Mouse (Mus musculus): ENCODE measurements around the gene Vasp. TPM values are rescaled to one million over a fixed set of nuclear protein-coding genes. Genes with fewer than 3 reads are reported as not detected.

Vasp gene
- polyA plus RNA-seq, 1 experiment from 2014 or later = 62.3 TPM

DNA sequence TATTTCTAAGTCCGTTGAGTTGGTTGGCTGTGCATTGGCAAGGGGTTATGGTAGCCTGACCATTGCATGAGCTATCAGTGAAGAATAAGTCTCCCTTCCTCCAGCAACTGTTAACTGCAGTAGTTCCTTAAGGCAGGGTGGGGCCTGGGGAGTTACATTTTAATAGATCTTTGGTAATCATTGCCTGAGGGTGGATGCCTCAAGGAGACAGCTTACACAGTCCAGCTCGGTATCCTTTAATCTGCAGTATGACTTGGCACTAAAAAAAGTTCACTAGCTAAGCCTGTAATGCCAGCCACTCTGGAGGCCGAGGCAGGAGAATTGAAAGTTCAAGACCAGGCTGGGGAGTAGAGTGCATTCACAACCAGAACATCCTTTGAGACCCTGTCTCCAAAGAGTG, 39.8 kb downstream of the Vasp start:
- no peak for ATAC-seq (ENCODE audit: insufficient number of reproducible peaks, low FRiP score, low TSS enrichment, low read depth)
- Histone ChIP-seq H3K9ac (ENCODE audit: low read length) (no peak overlapping the region), H3K9me3 (ENCODE audit: control insufficient read depth, low read length) (no peaks in the 10 kb centered on the region), H3K36me3 (ENCODE audit: control insufficient read depth, insufficient read depth, low read length) (peaks cover 10% of the 10 kb centered on the region; the same call in 1 of the 2 replicates), H3K4me3 (ENCODE audit: low read depth, low read length) (no peak overlapping the region), H3K27ac (replicated peaks; ENCODE audit: low read depth, low read length) (no peak overlapping the region), H3K4me2 (ENCODE audit: low read depth, severe bottlenecking) (no peak overlapping the region), H3K27me3 (ENCODE audit: control insufficient read depth, insufficient read depth, low read length) (no peaks in the 10 kb centered on the region), H3K4me1 (ENCODE audit: control insufficient read depth, insufficient read depth, low read length) (peaks cover 5% of the 10 kb centered on the region; the same call in 1 of the 2 replicates)
- DNase-seq (ENCODE audit: low spot score) = no peak
- WGBS = 91% methylated on average over 3 of the region's 3 CpGs

DNA sequence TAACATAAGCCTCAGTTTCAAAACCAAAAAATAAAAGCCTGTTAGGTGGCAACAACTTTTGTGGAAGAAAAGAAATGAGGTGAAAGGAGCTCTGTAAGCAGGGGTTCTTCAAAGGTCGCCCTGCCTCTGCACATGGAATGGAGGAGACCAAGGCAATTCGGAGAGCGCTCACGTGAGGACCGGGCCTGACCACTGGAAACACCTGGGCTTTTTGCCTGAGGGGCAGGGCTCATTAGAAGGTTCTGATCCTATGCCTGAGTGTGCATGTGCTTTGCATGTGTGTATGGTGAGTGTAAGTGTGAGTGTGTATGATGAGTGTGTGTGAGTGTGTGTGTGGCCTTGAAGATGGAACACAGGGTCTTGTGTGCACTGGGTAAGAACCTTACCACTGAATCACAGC, 40.7 kb downstream of the Vasp start:
- H3K4me2 ChIP-seq (ENCODE audit: low read depth, severe bottlenecking) = no peak overlapping the region
- H3K36me3 ChIP-seq (ENCODE audit: control insufficient read depth, insufficient read depth, low read length) = peaks cover 10% of the 10 kb centered on the region; the same call in 1 of the 2 replicates
- peaks cover 5% of the 10 kb centered on the region; the same call in 1 of the 2 replicates for H3K4me1 ChIP-seq (ENCODE audit: control insufficient read depth, insufficient read depth, low read length)
- H3K9ac ChIP-seq (ENCODE audit: low read length) = no peak overlapping the region
- DNase-seq (ENCODE audit: low spot score) = no peak
- WGBS = 93% methylated on average over 5 of the region's 5 CpGs
- no peaks in the 10 kb centered on the region for H3K27me3 ChIP-seq (ENCODE audit: control insufficient read depth, insufficient read depth, low read length)
- H3K27ac ChIP-seq (replicated peaks; ENCODE audit: low read depth, low read length) = no peak overlapping the region
- ATAC-seq (ENCODE audit: insufficient number of reproducible peaks, low FRiP score, low TSS enrichment, low read depth) = no peak
- H3K4me3 ChIP-seq (ENCODE audit: low read depth, low read length) = no peak overlapping the region
- no peaks in the 10 kb centered on the region for H3K9me3 ChIP-seq (ENCODE audit: control insufficient read depth, low read length)

DNA sequence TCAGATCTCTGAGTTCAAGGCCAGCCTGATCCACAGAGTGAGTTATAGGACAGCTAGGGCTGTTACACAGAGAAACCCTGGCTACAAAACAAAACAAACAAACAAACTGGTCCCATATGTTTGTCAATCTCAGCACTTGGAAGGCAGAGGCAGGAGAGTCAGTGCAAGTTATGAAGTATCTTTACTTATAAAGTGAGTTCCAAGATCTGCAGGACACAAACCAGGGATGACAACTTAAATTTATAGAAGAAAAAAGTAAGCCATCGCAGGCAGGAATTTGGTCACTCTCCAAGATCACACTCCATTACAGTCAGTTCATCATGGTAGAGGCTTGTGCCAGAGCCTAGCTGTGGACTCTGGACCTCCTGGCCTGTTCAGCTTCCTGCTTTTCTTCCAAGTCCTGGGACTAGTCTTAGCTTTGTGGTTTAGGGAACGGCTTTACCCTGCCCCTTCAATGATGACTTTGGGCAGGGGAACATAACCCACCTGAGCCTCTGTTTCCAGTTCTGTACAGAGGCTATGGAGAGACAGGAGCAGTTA, 41.5 kb downstream of the Vasp start:
- no peak overlapping the region for H3K27ac ChIP-seq (replicated peaks; ENCODE audit: low read depth, low read length)
- 0 out of 2 replicates have a peak overlapping the region, but pooled peaks have one; percentile 7 for H3K9ac ChIP-seq (ENCODE audit: low read length)
- H3K36me3 ChIP-seq (ENCODE audit: control insufficient read depth, insufficient read depth, low read length) = peaks cover 10% of the 10 kb centered on the region; the same call in 1 of the 2 replicates

DNA sequence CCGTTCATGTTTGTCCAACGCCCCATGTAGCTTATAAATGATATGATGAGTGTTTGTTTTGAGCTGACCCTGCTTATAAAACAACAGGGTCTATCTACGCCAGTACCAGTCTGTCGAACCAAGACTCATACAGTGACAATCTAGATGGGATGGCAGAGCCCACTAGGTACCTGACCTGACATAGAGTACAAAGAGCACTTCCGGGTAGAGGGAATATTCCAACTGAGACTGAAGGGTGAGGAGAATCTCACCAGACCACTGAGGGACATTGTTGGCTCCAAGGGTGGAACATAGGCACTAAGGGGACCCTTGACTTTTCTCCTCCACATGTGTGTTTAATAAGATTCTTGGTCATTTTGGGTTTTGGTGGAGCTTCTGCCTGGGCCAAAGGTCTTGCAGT, 42.2 kb downstream of the Vasp start:
- Histone ChIP-seq H3K4me2 (ENCODE audit: low read depth, severe bottlenecking) (peak overlapping the region; percentile 82), H3K27ac (replicated peaks; ENCODE audit: low read depth, low read length) (no peak overlapping the region), H3K4me1 (ENCODE audit: control insufficient read depth, insufficient read depth, low read length) (peaks cover 5% of the 10 kb centered on the region; the same call in 1 of the 2 replicates), H3K4me3 (ENCODE audit: low read depth, low read length) (peak overlapping the region; percentile 64), H3K9ac (ENCODE audit: low read length) (peak overlapping the region; percentile 70), H3K27me3 (ENCODE audit: control insufficient read depth, insufficient read depth, low read length) (no peaks in the 10 kb centered on the region), H3K9me3 (ENCODE audit: control insufficient read depth, low read length) (no peaks in the 10 kb centered on the region), H3K36me3 (ENCODE audit: control insufficient read depth, insufficient read depth, low read length) (peaks cover 10% of the 10 kb centered on the region; the same call in 1 of the 2 replicates)
- DNase-seq (ENCODE audit: low spot score) (no peak), ATAC-seq (ENCODE audit: insufficient number of reproducible peaks, low FRiP score, low TSS enrichment, low read depth) (no peak)
- 55% methylated on average over 5 of the region's 5 CpGs for WGBS

More for the DNA sequence above, 41.5 kb downstream of the Vasp start:
- no peaks in the 10 kb centered on the region for H3K27me3 ChIP-seq (ENCODE audit: control insufficient read depth, insufficient read depth, low read length)
- no peaks in the 10 kb centered on the region for H3K9me3 ChIP-seq (ENCODE audit: control insufficient read depth, low read length)
- peaks cover 5% of the 10 kb centered on the region; the same call in 1 of the 2 replicates for H3K4me1 ChIP-seq (ENCODE audit: control insufficient read depth, insufficient read depth, low read length)
- no peak for ATAC-seq (ENCODE audit: insufficient number of reproducible peaks, low FRiP score, low TSS enrichment, low read depth)
- 95% methylated on average over 2 of the region's 2 CpGs for WGBS
- H3K4me2 ChIP-seq (ENCODE audit: low read depth, severe bottlenecking) = 0 out of 2 replicates have a peak overlapping the region, but pooled peaks have one; percentile 12
- DNase-seq (ENCODE audit: low spot score) = no peak
- 0 out of 2 replicates have a peak overlapping the region, but pooled peaks have one; percentile 6 for H3K4me3 ChIP-seq (ENCODE audit: low read depth, low read length)

DNA sequence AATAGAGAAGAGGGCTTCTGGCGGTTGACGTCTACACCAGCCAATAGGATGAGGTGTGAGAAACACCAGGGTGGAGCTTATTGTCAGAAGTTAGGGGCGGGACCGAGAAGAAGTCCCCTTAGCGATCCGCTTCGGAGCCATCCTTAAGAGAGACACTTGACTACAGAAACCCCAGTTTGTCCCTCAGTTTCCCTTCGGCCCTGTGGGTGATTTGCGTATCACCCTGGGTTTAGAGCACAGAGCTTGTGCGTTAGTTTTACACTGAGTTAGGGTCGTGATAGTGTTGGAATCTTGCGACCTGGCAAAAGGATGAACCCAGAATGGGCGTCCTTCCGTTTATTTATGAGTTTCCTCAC, 42.8 kb downstream of the Vasp start:
- no peaks in the 10 kb centered on the region for H3K27me3 ChIP-seq (ENCODE audit: control insufficient read depth, insufficient read depth, low read length)
- peaks cover 10% of the 10 kb centered on the region; the same call in 1 of the 2 replicates for H3K36me3 ChIP-seq (ENCODE audit: control insufficient read depth, insufficient read depth, low read length)
- ATAC-seq (ENCODE audit: insufficient number of reproducible peaks, low FRiP score, low TSS enrichment, low read depth) (no peak), DNase-seq (ENCODE audit: low spot score) (no peak)
- peaks cover 5% of the 10 kb centered on the region; the same call in 1 of the 2 replicates for H3K4me1 ChIP-seq (ENCODE audit: control insufficient read depth, insufficient read depth, low read length)
- H3K9ac ChIP-seq (ENCODE audit: low read length) = peak overlapping the region; percentile 70
- no peak overlapping the region for H3K27ac ChIP-seq (replicated peaks; ENCODE audit: low read depth, low read length)
- peak overlapping the region; percentile 64 for H3K4me3 ChIP-seq (ENCODE audit: low read depth, low read length)
- H3K9me3 ChIP-seq (ENCODE audit: control insufficient read depth, low read length) = no peaks in the 10 kb centered on the region
- H3K4me2 ChIP-seq (ENCODE audit: low read depth, severe bottlenecking) = peak overlapping the region; percentile 82
- under 1% methylated on average over 14 of the region's 14 CpGs for WGBS

DNA sequence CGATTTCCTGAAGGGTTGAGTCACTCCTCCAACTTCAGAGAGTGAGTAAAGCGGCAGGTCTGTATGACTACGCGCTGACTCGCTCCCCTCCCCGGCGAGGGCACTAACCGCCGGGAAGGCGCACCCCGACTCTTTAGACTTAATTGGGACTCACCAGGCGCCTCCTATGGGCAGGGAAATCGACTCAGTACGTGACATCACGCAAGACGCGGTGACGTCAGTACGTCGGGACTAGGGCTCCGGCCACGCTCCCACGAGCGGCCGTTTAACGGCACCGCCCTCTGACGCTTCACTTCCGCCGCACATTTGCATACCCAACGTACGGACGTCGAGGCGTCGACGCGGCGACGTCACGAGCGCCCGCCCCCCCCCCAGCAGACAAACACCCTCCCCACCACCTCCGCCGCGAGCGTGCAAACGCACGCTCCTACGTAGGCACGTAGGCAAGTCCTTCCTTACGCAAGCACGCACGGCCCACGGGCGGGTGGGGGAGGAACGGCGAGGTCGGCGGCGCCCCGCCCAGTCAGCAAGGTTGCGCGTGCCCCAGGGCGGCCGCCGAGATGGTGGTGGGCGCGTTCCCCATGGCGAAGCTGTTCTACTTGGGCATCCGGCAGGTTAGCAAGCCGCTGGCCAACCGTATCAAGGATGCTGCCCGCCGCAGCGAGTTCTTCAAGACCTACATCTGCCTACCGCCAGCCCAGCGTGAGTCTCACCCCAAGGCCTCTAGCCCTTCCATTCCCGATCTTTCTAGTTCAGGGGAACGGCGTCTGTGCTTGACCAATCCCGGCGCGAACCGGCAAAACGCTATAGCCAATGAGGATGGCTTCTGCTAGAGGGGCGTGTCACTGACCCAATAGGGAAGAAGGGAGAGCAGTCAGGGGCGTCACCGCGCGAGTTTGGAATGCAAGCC, 43.5 kb downstream of the Vasp start, which contains the start of gene Opa3:
Gene Opa3, plus strand, starts transcription at position 452 of the 910 bp plus-strand sequence.
- peak within 1 kb of the TSS; percentile 94 for H3K27ac ChIP-seq (replicated peaks; ENCODE audit: low read depth, low read length)
- peaks cover 7% of the 10 kb centered on the region; the same call in 1 of the 2 replicates for H3K36me3 ChIP-seq (ENCODE audit: control insufficient read depth, insufficient read depth, low read length)
- under 1% methylated on average over 91 of the region's 91 CpGs for WGBS
- H3K4me1 ChIP-seq (ENCODE audit: control insufficient read depth, insufficient read depth, low read length) = peaks cover 5% of the 10 kb centered on the region; the same call in 1 of the 2 replicates
- H3K9ac ChIP-seq (ENCODE audit: low read length) = peak within 1 kb of the TSS; percentile 74
- H3K4me2 ChIP-seq (ENCODE audit: low read depth, severe bottlenecking) = peak within 1 kb of the TSS; percentile 82
- H3K9me3 ChIP-seq (ENCODE audit: control insufficient read depth, low read length) = no peaks in the 10 kb centered on the region
- no peaks in the 10 kb centered on the region for H3K27me3 ChIP-seq (ENCODE audit: control insufficient read depth, insufficient read depth, low read length)
- DNase-seq (ENCODE audit: low spot score) (peak; percentile 100), ATAC-seq (ENCODE audit: insufficient number of reproducible peaks, low FRiP score, low TSS enrichment, low read depth) (peak; percentile 94)
- peak within 1 kb of the TSS; percentile 64 for H3K4me3 ChIP-seq (ENCODE audit: low read depth, low read length)

DNA sequence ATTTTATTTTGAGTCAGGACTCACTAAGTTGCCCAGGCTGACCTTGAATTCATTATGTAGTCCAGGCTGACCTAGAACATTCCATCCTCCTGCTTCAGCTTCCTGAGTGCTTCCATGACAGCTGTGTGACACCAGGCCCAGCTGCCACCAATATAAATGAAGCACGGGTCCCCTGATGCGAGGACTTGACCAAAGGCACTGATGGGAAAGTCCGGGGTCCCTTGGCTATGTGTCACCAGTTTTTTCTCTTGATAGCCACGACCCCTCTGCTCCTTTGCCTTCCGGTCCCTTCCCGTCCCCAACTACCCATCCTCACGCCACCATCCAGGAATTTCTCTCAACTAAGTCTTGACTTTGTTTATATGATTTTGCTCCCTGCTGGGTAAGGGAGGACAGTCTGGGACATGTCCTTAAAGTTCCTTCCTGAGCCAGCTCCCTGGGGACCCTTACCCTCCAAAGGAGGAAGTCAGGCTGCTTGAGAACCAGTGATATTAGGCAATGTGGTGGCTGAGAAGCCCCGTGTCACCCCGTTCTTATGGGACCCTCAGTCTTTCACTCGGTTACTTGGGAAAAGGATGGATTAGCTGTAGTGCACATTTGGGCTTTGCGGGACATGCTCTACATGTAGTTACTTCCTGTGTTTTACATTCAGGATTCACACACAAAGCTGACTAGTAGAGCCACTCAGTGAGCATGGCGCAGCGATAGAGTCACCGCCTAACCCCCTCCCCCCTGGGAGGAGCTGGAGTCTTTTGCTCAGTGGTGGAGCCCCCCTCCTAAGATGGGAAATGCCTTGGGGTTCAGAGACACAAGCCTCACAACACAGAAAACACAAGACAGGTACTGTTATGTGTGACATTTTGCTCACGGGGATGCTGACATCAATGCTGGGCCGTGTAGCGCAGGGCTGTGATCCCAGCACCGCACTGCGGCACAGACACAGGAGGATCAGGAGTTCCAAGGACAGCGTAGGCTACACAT, 44.5 kb downstream of the Vasp start:
- peak; percentile 50 for DNase-seq (ENCODE audit: low spot score)
- ATAC-seq (ENCODE audit: insufficient number of reproducible peaks, low FRiP score, low TSS enrichment, low read depth) = peak; percentile 22
- H3K4me2 ChIP-seq (ENCODE audit: low read depth, severe bottlenecking) = peak overlapping the region; percentile 82
- H3K36me3 ChIP-seq (ENCODE audit: control insufficient read depth, insufficient read depth, low read length) = peaks cover 9% of the 10 kb centered on the region; the same call in 1 of the 2 replicates
- peaks cover 5% of the 10 kb centered on the region; the same call in 1 of the 2 replicates for H3K4me1 ChIP-seq (ENCODE audit: control insufficient read depth, insufficient read depth, low read length)
- 20% methylated on average over 20 of the region's 20 CpGs for WGBS
- no peak overlapping the region; the same call in none of the 2 replicates for H3K27ac ChIP-seq (replicated peaks; ENCODE audit: low read depth, low read length)
- H3K27me3 ChIP-seq (ENCODE audit: control insufficient read depth, insufficient read depth, low read length) = no peaks in the 10 kb centered on the region
- no peaks in the 10 kb centered on the region for H3K9me3 ChIP-seq (ENCODE audit: control insufficient read depth, low read length)
- peak overlapping the region; percentile 64 for H3K4me3 ChIP-seq (ENCODE audit: low read depth, low read length)
- peak overlapping the region; percentile 52 for H3K9ac ChIP-seq (ENCODE audit: low read length)
